Mouse (Mus musculus) CD8-positive naive resting alpha-beta T cell, adult 2 months (primary cell): ENCODE data around the gene Spen.

ENCODE experiments used
- DNase-seq, 2 experiments: peaks; one replicate each; pipeline ENCODE4 v3.0.0; 2022; ENCODE audit warnings: low read depth in 2 of 2, low spot score in 2 of 2

Spen gene

DNA sequence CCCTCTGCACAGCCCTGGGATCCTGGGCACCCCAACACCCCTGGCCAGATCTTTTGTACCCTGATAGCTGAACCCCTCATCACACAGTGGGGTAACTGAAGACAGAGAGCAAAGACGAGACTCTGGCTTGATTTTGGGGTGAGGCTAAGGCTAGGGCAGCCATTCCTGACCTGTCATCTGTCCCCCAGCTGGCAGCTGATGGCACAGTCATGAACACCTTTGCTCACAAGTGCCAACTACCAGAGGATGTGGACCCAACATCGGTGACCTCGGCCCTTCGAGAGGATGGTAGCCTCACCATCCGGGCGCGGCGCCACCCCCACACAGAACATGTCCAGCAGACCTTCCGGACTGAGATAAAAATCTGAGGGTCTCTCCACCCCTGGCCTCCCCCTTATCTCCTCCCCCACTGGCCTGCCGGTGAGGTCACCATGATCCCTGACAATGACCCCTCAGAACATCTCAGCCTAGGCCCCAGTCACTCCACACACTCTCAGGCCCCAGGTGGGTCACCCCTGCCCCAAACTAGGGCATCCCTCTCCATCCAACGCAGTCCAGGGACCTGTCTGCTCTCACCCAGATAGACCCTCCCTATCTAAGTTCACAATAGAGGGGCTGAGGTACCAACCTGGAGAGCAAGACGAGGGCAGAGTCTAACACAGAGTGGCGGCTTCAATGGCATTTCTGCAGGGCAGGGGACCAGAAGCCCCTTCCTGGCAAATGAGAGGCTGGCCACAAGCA, 114.5 kb downstream of the Spen start:
- no peak for DNase-seq

DNA sequence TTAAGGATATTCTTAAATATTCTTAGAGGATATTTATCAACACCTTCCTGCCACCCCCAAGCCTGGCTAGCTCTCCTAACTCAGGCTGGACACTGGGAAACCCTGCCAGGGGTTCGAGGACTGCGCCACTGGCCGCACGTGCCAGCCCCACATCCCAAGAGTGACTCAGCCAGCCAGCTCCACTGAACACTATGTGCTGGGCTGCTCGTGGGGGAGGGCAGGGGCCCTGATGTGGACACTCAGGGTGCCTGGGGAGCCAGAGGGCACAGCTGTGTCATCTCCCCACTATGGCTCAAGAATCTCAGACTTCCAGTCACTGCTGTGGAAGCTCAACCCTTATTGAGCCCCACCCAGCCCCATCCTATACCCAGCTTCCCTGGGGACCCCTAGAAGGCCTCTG, 115.1 kb downstream of the Spen start:
- no peak for DNase-seq

DNA sequence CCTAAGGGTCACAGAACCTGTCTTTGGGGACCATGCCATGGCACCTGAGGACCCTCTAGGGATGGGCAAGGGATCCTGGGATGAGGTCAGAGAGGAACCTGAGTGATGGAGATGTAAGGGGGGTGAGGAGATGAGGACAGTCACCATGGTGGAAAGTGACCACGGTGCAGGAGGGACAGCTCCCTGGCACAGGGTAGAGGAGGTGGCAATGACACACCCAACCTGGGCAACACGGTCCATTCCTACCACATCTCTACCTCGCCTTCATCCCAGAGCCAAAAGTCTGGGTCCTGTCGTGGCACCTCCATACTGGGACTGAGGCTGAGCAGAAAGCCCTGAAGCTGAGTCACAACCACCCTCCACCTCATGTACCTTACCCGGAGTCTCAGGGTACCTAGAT, 115.6 kb downstream of the Spen start:
- no peak for DNase-seq

DNA sequence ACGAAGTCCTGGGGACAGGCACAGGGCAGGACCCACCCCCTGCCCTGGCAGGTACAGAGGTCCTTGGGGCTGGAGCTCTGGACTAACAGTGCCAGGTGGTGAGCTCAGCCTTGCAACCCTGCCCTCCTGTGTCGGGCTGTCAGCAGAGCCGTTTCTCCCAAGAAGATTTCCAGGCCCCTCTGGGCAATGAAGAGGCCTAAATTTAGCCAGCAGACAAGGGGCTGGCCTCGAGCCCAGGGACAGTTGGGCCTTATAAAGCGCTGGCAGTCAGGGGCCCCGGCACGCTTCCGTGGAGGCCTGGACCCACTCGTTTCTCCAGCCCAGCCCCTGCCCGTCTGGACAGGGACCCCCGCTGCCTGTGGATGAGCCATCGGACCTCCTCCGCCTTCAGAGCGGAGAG, 117.0 kb downstream of the Spen start:
- no peak for DNase-seq

DNA sequence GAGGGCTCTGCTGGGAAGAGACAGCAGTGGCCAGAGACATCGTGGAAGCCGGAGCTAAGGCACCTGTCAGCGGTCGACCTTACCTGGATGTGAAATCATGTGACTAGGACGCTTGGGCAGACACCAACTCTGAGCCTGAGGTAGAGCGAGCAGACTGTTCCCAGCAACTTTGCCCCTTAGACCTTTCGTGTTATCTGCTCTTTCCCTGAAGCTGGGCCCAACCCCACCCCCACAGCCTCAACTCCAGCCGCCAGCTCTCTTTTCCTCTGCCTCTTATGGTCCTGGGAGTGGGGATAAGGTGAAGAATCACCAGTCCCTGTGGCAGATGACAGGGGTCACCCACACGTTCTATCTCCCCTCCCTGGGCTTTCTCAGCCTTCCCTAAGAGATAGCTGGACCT, 117.5 kb downstream of the Spen start:
- DNase-seq = no peak

DNA sequence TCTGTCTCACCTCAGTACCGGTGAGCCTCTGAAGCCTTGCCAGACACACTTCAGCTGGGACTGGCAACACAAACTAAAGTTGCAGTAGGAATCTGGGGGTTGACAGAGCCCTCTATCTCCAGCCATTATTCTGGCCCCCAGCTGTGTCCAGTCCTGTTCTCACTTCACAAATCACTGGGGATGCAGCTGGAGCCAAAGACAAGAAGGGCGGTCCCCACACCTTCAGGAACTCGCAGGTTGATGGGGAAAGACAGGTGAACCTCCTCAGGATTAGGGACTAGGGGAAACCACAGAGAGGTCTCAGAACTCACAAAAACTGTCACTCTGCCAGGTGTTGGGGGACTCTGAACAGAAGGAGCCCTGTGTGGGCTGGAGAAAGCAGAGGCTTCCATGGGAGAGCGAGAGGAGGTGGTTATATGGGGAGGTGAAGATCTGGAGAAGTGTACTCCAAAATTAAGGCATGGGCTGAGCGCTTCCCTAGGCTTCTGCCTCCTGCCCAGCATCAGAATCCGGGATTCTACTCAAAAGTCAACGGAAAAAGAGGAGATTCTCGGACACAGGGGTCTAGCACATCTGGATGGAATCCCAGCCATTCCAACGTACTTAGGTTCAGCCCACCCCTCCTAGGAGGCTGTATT, 118.1 kb downstream of the Spen start, which contains the start of gene Hspb7:
Gene Hspb7 (plus strand): TSS at position 588 of the 638 bp plus-strand sequence.
- no peak for DNase-seq

DNA sequence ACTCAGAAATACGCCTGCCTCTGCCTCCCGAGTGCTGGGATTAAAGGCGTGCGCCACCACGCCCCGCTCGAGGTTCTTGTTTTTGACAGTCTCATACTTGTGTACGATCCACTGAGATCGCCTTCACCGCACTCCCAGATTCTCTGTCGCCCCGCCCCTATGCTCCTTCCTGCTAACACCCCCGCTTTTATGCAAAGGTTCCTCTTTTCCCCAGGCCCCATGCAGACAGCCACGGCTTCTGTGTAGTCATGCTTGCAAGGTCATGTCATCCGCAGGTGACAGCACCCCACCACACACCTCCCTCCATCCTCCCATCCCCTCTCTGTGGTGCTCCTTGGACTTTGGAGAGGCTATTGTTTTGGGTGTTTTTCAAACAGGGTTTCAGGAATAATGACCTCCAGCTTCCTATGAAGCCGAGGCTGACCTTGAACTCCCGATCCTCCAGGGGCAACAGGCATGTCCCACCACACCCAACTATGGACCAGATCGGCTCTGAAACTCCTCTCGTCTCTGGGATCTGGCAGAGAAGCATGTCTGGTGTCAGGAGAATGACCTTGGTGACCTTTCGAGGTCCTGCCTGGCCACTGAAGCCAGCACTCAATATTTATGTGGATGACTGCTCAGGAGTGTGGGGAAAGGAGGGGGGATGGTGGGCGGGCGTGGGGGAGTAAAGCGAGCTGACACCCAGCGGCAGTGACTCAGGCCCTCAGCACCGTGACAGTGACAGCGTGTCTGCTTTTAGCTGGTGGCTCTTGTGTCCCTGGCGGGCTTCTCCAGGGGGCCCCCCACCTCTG, 118.8 kb downstream of the Spen start:
- no peak for DNase-seq
